Mouse (Mus musculus) myocyte (in vitro differentiated cells): Measurements from ENCODE around the gene Atp8a1. TPM values are rescaled to one million over a fixed set of nuclear protein-coding genes. Genes with fewer than 3 reads are reported as not detected.

Experiments
- H3K27me3 ChIP-seq: one replicate; pipeline ENCODE4 v1.6.1; 2011; ENCODE audit not compliant: control insufficient read depth, insufficient read depth, insufficient read length
- H3K36me3 ChIP-seq: one replicate; pipeline ENCODE4 v1.6.1; 2011; ENCODE audit not compliant: control insufficient read depth, insufficient read depth
- H3K4me2 ChIP-seq: one replicate; pipeline ENCODE4 v1.6.1; 2011; ENCODE audit warnings: low read depth, control low read depth
- H3K4me3 ChIP-seq: one replicate; pipeline ENCODE4 v1.5.1; 2011; ENCODE audit warnings: mild to moderate bottlenecking, control low read depth, moderate library complexity
- H3K79me2 ChIP-seq: one replicate; pipeline ENCODE4 v1.6.1; 2011; ENCODE audit not compliant: control insufficient read depth, insufficient read depth
- H3ac ChIP-seq: one replicate; pipeline ENCODE4 v1.6.1; 2011; ENCODE audit not compliant: control insufficient read depth, insufficient read length
- CEBPB ChIP-seq: IDR thresholded peaks from 2 replicates; pipeline ENCODE4 v1.6.1; 2011; ENCODE audit warnings: mild to moderate bottlenecking, moderate library complexity; ENCODE audit not compliant: poor library complexity, insufficient read depth, severe bottlenecking
- E2F4 ChIP-seq: IDR thresholded peaks from one replicate; pipeline ENCODE4 v1.6.1; 2011; ENCODE audit warnings: mild to moderate bottlenecking, control low read depth, moderate library complexity; ENCODE audit not compliant: insufficient read depth
- MAX ChIP-seq: IDR thresholded peaks from one replicate; pipeline ENCODE4 v1.6.1; 2011; ENCODE audit warnings: low read depth, mild to moderate bottlenecking, control low read depth
- MYOD1 ChIP-seq, 3 experiments: IDR thresholded peaks; one replicate each; pipeline ENCODE4 v1.6.1; 2011; ENCODE audit warnings: control low read depth in 2 of 3, low read depth in 2 of 3, mild to moderate bottlenecking in 2 of 3, moderate library complexity in 1 of 3; ENCODE audit not compliant: insufficient read length in 2 of 3, control insufficient read depth in 1 of 3
- MYOG ChIP-seq, 3 experiments: IDR thresholded peaks; one replicate each; pipeline ENCODE4 v1.6.1; 2011; ENCODE audit warnings: control low read depth in 2 of 3, low read depth in 2 of 3, mild to moderate bottlenecking in 2 of 3; ENCODE audit not compliant: insufficient read length in 2 of 3, control insufficient read depth in 1 of 3, insufficient read depth in 1 of 3
- POLR2A ChIP-seq: IDR thresholded peaks from one replicate; pipeline ENCODE4 v1.6.1; 2011; ENCODE audit warnings: low read depth, mild to moderate bottlenecking, control low read depth, moderate library complexity; ENCODE audit not compliant: insufficient read length
- POLR2AphosphoS2 ChIP-seq: IDR thresholded peaks from one replicate; pipeline ENCODE4 v1.6.1; 2011; ENCODE audit warnings: low read depth, control low read depth; ENCODE audit not compliant: insufficient read length
- REST ChIP-seq: IDR thresholded peaks from one replicate; pipeline ENCODE4 v1.6.1; 2011; ENCODE audit warnings: mild to moderate bottlenecking, control low read depth, moderate library complexity; ENCODE audit not compliant: insufficient read depth, insufficient read length
- SRF ChIP-seq: IDR thresholded peaks from one replicate; pipeline ENCODE4 v1.6.1; 2011; ENCODE audit warnings: low read depth; ENCODE audit not compliant: control insufficient read depth, insufficient read length
- TCF12 ChIP-seq: IDR thresholded peaks from one replicate; pipeline ENCODE4 v1.6.1; 2011; ENCODE audit warnings: mild to moderate bottlenecking, control low read depth; ENCODE audit not compliant: poor library complexity, insufficient read depth, severe bottlenecking
- TCF3 ChIP-seq: IDR thresholded peaks from one replicate; pipeline ENCODE4 v1.6.1; 2011; ENCODE audit warnings: low read depth, control low read depth; ENCODE audit not compliant: insufficient read length
- USF1 ChIP-seq: IDR thresholded peaks from one replicate; pipeline ENCODE4 v1.6.1; 2011; ENCODE audit warnings: low read depth, mild to moderate bottlenecking, control low read depth, moderate library complexity
- polyA plus RNA-seq: library from polyadenylated mRNA; unstranded; fragments of >200 nt; fragmentation: generic; extraction: Trizol; gene quantifications from one replicate; pipeline ENCODE4 v1.2.1, GENCODE M21; 2012; ENCODE audit warnings: missing spikeins

Atp8a1 gene
- 0.02 TPM for polyA plus RNA-seq

DNA sequence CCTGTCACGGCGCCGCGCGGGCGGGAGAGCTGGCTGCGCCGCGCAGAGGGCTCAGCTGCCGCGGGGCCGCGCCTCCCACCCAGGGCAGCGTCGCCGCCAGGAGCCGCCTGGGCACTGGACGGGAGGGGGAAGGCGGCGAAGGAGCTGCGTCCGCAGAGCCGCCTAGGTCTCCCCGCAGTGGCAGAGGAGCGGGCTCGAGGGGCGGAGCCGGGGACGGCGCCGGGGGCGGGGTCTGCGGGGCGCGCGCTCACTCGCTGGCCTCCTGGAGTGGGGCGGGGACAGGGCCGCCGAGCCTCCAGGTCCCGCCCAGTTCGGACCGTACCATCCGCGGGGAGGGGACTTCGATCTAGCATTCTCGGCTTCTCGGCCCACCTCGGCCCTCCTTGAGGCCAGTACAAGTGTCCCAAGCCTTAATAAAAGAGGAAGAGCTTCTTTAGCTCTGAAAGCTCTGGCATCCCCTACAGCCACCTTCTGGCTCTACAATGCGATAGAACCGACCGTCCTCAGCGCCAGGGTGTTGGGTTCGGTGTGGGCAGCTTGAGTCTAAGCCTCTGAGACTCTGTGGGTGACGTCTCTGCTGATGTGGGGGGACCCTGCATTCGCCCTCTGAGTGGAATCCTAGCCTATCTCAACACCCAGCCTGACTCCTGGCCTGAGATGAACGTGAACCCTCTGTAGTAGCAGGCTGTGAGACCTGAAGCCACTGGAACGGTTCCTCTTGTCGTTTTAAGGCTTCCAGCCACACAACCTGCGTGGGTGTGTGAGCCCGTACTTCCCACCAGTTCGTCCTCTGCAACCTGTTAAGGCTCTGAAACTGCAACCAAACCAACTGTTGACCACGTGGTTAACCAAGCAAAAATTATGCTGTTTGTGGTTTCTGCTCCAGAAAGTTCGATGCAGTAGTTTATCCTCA, at the start of gene Atp8a1:
Gene Atp8a1 (minus strand): TSS at position 182 of the 913 bp plus-strand sequence.
- no peaks in the 10 kb centered on the region for H3K36me3 ChIP-seq
- H3ac ChIP-seq, result no peak within 1 kb of the TSS
- TF ChIP-seq USF1 (no peak), TCF3 (no peak), POLR2AphosphoS2 (no peak), MAX (no peak), REST (no peak), E2F4 (no peak), MYOD1 (IDR thresholded peaks at IDR 0.05; ENCODE audit: control insufficient read depth in 1 of 3, insufficient read length in 2 of 3, low read depth in 2 of 3) (no peak), SRF (no peak), MYOG (IDR thresholded peaks at IDR 0.05; ENCODE audit: control insufficient read depth in 1 of 3, insufficient read depth in 1 of 3, insufficient read length in 2 of 3, low read depth in 2 of 3) (no peak), POLR2A (no peak), TCF12 (no peak), CEBPB (no peak)
- H3K4me2 ChIP-seq, result peak within 1 kb of the TSS; percentile 55
- H3K27me3 ChIP-seq, result no peaks in the 10 kb centered on the region
- no peaks in the 10 kb centered on the region for H3K79me2 ChIP-seq
- H3K4me3 ChIP-seq, result no peak within 1 kb of the TSS

DNA sequence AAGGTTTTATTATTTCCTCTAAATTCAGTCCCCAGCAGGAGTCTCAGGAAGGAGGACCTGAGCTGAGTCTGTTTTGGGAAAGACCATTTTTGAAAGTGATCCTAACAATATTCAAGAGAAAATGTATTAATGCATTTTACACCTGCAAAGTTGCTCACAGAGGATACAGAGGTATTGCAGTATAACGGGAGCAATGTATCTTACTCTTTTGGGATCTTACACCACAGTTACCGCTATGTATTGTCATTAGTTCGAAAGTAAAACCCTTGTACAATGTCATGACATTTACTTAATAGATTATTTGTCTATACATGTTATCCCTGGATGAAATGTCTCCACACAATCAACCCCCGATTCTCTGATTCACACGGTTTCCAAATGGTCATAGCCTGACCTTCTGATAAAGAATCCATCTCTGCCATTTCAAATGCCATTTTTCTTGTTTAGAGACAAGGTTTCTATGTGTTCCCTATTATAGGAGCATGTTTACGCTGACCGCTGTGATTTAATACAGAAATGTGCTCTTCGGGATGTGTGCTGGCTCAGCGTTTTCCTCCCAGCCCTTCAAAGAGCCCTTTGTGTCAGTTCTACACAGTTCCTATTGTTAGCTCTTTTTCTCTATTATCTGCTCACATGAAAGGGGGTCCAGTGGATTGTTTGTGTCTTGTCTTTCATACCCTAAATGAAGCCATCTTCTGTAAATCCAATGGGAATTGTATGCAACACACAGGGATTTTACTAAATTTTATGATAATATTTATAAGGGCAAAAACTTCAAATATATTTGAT, 37.4 kb upstream of the Atp8a1 start:
- no peak overlapping the region for H3K4me2 ChIP-seq
- no peak overlapping the region for H3K4me3 ChIP-seq
- H3K79me2 ChIP-seq, result no peaks in the 10 kb centered on the region
- H3K27me3 ChIP-seq, result no peaks in the 10 kb centered on the region
- TF ChIP-seq E2F4 (no peak), CEBPB (no peak), MYOD1 (IDR thresholded peaks at IDR 0.05; ENCODE audit: control insufficient read depth in 1 of 3, insufficient read length in 2 of 3, low read depth in 2 of 3) (no peak), POLR2A (no peak), TCF12 (no peak), POLR2AphosphoS2 (no peak), TCF3 (no peak)
- H3ac ChIP-seq, result no peak overlapping the region
- no peaks in the 10 kb centered on the region for H3K36me3 ChIP-seq

DNA sequence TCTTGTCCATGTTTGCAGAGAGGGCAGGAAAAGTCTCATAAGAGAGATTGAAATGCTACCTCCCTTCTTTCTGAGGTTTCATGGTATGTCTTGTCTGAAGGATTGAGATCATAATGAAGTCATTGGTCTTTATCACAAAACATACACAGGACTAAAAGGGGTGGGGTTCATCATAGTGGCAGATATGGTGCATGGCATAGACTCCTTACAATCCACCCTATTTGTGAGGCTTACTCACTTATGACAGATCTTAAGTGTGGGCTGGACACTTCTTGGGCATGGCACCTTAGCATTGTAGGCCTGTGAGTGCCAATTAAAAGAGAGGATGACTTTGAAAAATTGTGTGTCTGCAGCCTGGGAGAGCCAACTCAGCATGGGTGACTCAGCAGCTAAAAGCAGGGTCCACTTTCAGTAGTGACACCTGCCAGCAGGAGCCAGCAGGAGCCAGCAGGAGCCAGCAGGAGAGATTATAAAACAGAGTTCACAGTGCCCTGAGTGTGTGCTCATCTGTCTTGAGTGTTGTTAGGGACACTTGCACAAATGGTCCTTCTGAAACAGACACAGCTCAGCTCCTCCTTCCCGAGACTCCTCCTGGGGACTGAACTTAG, 36.4 kb upstream of the Atp8a1 start:
- H3K27me3 ChIP-seq, result no peaks in the 10 kb centered on the region
- H3K36me3 ChIP-seq, result no peaks in the 10 kb centered on the region
- H3K4me3 ChIP-seq, result no peak overlapping the region
- H3ac ChIP-seq, result no peak overlapping the region
- TF ChIP-seq MYOD1 (IDR thresholded peaks at IDR 0.05; ENCODE audit: control insufficient read depth in 1 of 3, insufficient read length in 2 of 3, low read depth in 2 of 3) (no peak), USF1 (no peak), E2F4 (no peak), MYOG (IDR thresholded peaks at IDR 0.05; ENCODE audit: control insufficient read depth in 1 of 3, insufficient read depth in 1 of 3, insufficient read length in 2 of 3, low read depth in 2 of 3) (no peak), TCF12 (no peak), CEBPB (no peak), MAX (no peak), POLR2AphosphoS2 (no peak), POLR2A (no peak), REST (no peak), TCF3 (no peak), SRF (no peak)
- H3K4me2 ChIP-seq, result no peak overlapping the region
- no peaks in the 10 kb centered on the region for H3K79me2 ChIP-seq

DNA sequence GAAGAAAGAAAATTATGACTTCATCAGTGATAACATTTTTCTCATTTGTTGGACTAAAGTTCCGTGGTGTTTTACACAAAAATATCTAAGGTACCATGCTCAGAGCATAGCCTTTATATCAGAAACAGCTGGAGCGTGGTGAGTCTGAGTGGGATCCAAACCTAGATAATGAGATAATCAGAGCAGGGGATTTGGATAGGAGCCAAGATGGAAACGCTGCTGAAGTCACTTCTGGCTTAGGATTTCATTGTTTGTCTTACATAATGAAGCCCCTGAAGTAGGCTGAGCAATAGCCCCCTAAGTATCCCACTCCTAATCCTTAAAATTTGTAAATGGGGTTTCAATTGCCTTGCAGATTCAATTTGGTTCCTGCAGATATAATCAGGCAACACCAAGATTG, 24.2 kb upstream of the Atp8a1 start:
- Histone ChIP-seq H3K36me3 (no peaks in the 10 kb centered on the region), H3K27me3 (no peaks in the 10 kb centered on the region), H3ac (no peak overlapping the region), H3K4me3 (no peak overlapping the region), H3K79me2 (no peaks in the 10 kb centered on the region), H3K4me2 (no peak overlapping the region)
- TF ChIP-seq SRF, result no peak
- no peak for TF ChIP-seq CEBPB
- TF ChIP-seq MAX, result no peak
- no peak for TF ChIP-seq E2F4
